15 mouse cellular contexts compared by ENCODE assay signal in the genomic region with DNA sequence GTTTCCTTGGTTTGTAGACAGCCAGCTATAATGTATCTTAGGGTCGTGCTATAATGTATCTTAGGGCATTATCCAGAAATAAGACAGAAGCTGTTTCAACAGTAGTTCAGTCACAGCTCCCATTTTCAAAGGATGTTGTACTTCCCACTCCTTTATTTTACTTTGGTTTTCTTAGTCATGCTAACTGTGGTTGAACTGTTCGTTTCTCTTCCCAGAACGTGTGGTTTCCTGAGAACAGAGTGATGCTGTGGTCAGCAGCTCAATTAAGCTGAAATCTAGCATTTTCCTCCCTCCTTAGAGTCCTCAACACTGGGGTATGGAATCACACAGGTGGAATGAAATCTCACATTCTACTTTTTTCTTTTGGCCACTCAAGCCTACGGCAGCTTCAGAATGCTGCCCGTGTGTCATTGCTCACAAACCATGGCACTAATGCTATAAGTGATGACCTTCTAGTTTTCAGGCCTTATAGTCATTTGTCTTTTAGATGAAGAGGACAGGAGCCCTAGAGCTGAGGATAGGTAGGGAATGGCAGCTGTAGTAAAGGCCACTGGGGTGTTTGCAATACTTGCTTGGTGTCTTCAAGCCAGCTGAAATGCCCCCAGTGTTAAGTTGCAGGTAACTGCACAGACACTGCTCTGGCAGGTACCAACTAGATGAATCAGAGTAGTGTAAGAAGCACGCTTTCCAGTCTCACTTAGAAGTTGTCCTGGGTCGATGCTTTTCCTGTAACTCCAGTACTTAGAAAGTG.
DNase-seq lines count a peak whose midpoint lies in the region; ATAC-seq and TF ChIP-seq lines count a peak whose summit lies in the region.
"Had no signal": no experiment of that assay in that cellular context is flagged by ENCODE, and none has a peak within 500 bp of the region (broad histone marks: within the 10 kb centered on the region; RNA-seq: fewer than 3 reads in every experiment).

No protein-coding gene starts in this region.

- no peak for DNase-seq in heart, postnatal 0 days (ENCODE audit: low spot score)
- no peak for DNase-seq in lung, postnatal 0 days (ENCODE audit: low spot score)
- no peak for DNase-seq in lung, adult 2 months
- DNase-seq in cerebellum, adult 11 months: no peak
- no peak for DNase-seq in layer of hippocampus, adult 18-20 months (ENCODE audit: low spot score in 2 of 2)
- DNase-seq: cerebellum, adult 2 months; liver, embryonic 13.5 days; lung, postnatal 14 days; right cerebral cortex, postnatal 14 days had no signal

- H3K4me1 ChIP-seq in heart, postnatal 0 days (ENCODE audit: control insufficient read depth, insufficient read depth): peaks cover 80% of the 10 kb centered on the region
- peaks cover 87% of the 10 kb centered on the region for H3K4me1 ChIP-seq in heart, embryonic 12.5 days (replicated peaks)
- peaks cover 45% of the 10 kb centered on the region for H3K4me1 ChIP-seq in lung, postnatal 0 days (ENCODE audit: insufficient read depth, low read depth, low read length)
- H3K4me1 ChIP-seq in lung, adult 2 months (ENCODE audit: control insufficient read depth, insufficient read depth, low read length): peaks cover 64% of the 10 kb centered on the region

- TF ChIP-seq EP300 in heart, postnatal 0 days (IDR thresholded peaks at IDR 0.05; ENCODE audit: low read depth): no peak
- TF ChIP-seq EP300 in lung, postnatal 0 days (IDR thresholded peaks at IDR 0.05): no peak

- H3K9ac ChIP-seq in heart, postnatal 0 days (replicated peaks; ENCODE audit: low read depth, low read length): no peak overlapping the region
- no peak overlapping the region; the same call in 1 of the 2 replicates for H3K9ac ChIP-seq in heart, embryonic 12.5 days
- no peak overlapping the region for H3K9ac ChIP-seq in lung, postnatal 0 days (replicated peaks; ENCODE audit: low read depth)
- H3K9ac ChIP-seq: forebrain, embryonic 15.5 days; hindbrain, embryonic 15.5 days; liver, embryonic 13.5 days; midbrain, embryonic 13.5 days had no signal

- TF ChIP-seq CTCF in heart, postnatal 0 days (IDR thresholded peaks at IDR 0.05; ENCODE audit: low read depth): no peak
- no peak for TF ChIP-seq CTCF in lung, postnatal 0 days (IDR thresholded peaks at IDR 0.05)
- no peak for TF ChIP-seq CTCF in lung, adult 2 months (IDR thresholded peaks at IDR 0.05; ENCODE audit: insufficient read depth, low read length)

- no peak for TF ChIP-seq POLR2A in lung, adult 2 months (IDR thresholded peaks at IDR 0.05; ENCODE audit: borderline replicate concordance, extremely low read depth, low read depth, low read length)
- TF ChIP-seq POLR2A in myocyte (IDR thresholded peaks at IDR 0.05; ENCODE audit: insufficient read length, low read depth): no peak

- H3K9me3 ChIP-seq in heart, postnatal 0 days (replicated peaks; ENCODE audit: control insufficient read depth, low read length): no peaks in the 10 kb centered on the region
- no peaks in the 10 kb centered on the region for H3K9me3 ChIP-seq in heart, embryonic 12.5 days (replicated peaks)
- H3K9me3 ChIP-seq in lung, postnatal 0 days (ENCODE audit: low read length): no peaks in the 10 kb centered on the region
- H3K9me3 ChIP-seq: forebrain, embryonic 15.5 days; hindbrain, embryonic 15.5 days; liver, embryonic 13.5 days; midbrain, embryonic 13.5 days had no signal

- no peak overlapping the region for H3ac ChIP-seq in myocyte (ENCODE audit: control insufficient read depth, insufficient read length)

- H3K4me2 ChIP-seq in heart, postnatal 0 days (ENCODE audit: low read depth, low read length): no peak overlapping the region
- H3K4me2 ChIP-seq in heart, embryonic 12.5 days: no peak overlapping the region
- no peak overlapping the region for H3K4me2 ChIP-seq in lung, postnatal 0 days (replicated peaks; ENCODE audit: low read depth, low read length)
- H3K4me2 ChIP-seq in myocyte (ENCODE audit: low read depth): peak overlapping the region; percentile 99
- H3K4me2 ChIP-seq: forebrain, embryonic 15.5 days; hindbrain, embryonic 15.5 days; liver, embryonic 13.5 days; midbrain, embryonic 13.5 days had no signal

- 75% methylated on average over 7 of the region's 7 CpGs for WGBS in heart, postnatal 0 days
- WGBS in heart, embryonic 12.5 days: 84% methylated on average over 7 of the region's 7 CpGs
- WGBS in lung, postnatal 0 days: 72% methylated on average over 7 of the region's 7 CpGs
- WGBS in lung, adult 2 months: 53% methylated on average over 7 of the region's 7 CpGs

- H3K36me3 ChIP-seq in heart, postnatal 0 days (replicated peaks; ENCODE audit: control insufficient read depth, insufficient read depth, low read length): peaks cover 17% of the 10 kb centered on the region
- peaks cover 17% of the 10 kb centered on the region for H3K36me3 ChIP-seq in heart, embryonic 12.5 days
- no peaks in the 10 kb centered on the region for H3K36me3 ChIP-seq in lung, postnatal 0 days (ENCODE audit: insufficient read depth, low read length)
- peaks cover 15% of the 10 kb centered on the region for H3K36me3 ChIP-seq in myocyte (ENCODE audit: control insufficient read depth, insufficient read depth)
- H3K36me3 ChIP-seq: forebrain, embryonic 15.5 days; hindbrain, embryonic 15.5 days had no signal

- peak overlapping the region; percentile 79 for H3K27ac ChIP-seq in heart, postnatal 0 days (ENCODE audit: low read depth)
- H3K27ac ChIP-seq in heart, embryonic 12.5 days (ENCODE audit: poor library complexity, severe bottlenecking): no peak overlapping the region
- peak overlapping the region; percentile 80 for H3K27ac ChIP-seq in lung, postnatal 0 days (ENCODE audit: low read length)
- H3K27ac ChIP-seq: forebrain, embryonic 15.5 days; hindbrain, embryonic 15.5 days; liver, embryonic 13.5 days; midbrain, embryonic 13.5 days had no signal

- peaks cover 100% of the 10 kb centered on the region for H3K79me2 ChIP-seq in myocyte (ENCODE audit: control insufficient read depth, insufficient read depth)

- ATAC-seq in heart, postnatal 0 days (ENCODE audit: insufficient read depth, low read depth): no peak
- ATAC-seq in heart, embryonic 12.5 days (ENCODE audit: insufficient number of reproducible peaks, low FRiP score): no peak
- no peak for ATAC-seq in lung, postnatal 0 days
- peak; percentile 4; the same call in 1 of the 2 replicates for ATAC-seq in common myeloid progenitor, adult 5-6 weeks (replicated peaks; ENCODE audit: low read depth, poor library complexity, severe bottlenecking)
- ATAC-seq: forebrain, embryonic 15.5 days; midbrain, embryonic 13.5 days had no signal

- no peak overlapping the region for H3K4me3 ChIP-seq in heart, postnatal 0 days (ENCODE audit: low read depth, low read length)
- H3K4me3 ChIP-seq in heart, embryonic 12.5 days: no peak overlapping the region
- no peak overlapping the region for H3K4me3 ChIP-seq in lung, postnatal 0 days (ENCODE audit: low read depth, low read length)
- no peak overlapping the region for H3K4me3 ChIP-seq in lung, adult 2 months (replicated peaks; ENCODE audit: extremely low read depth, low read depth, low read length)
- H3K4me3 ChIP-seq in myocyte: no peak overlapping the region
- H3K4me3 ChIP-seq: forebrain, embryonic 15.5 days; hindbrain, embryonic 15.5 days; liver, embryonic 13.5 days; midbrain, embryonic 13.5 days had no signal

- H3K27me3 ChIP-seq in heart, postnatal 0 days (ENCODE audit: control insufficient read depth, insufficient read depth, low read length): no peaks in the 10 kb centered on the region
- no peaks in the 10 kb centered on the region for H3K27me3 ChIP-seq in heart, embryonic 12.5 days (replicated peaks)
- no peaks in the 10 kb centered on the region for H3K27me3 ChIP-seq in lung, postnatal 0 days (replicated peaks; ENCODE audit: insufficient read depth, low read length)
- no peaks in the 10 kb centered on the region for H3K27me3 ChIP-seq in myocyte (ENCODE audit: control insufficient read depth, insufficient read depth, insufficient read length)
- H3K27me3 ChIP-seq: forebrain, embryonic 15.5 days; hindbrain, embryonic 15.5 days; liver, embryonic 13.5 days; midbrain, embryonic 13.5 days had no signal

TF ChIP-seq in myocyte, 11 proteins besides CTCF, POLR2A, EP300 and RAD21:
- TF ChIP-seq MAX (IDR thresholded peaks at IDR 0.05; ENCODE audit: low read depth): no peak
- TF ChIP-seq REST (IDR thresholded peaks at IDR 0.05; ENCODE audit: insufficient read depth, insufficient read length): no peak
- TF ChIP-seq TCF3 (IDR thresholded peaks at IDR 0.05; ENCODE audit: insufficient read length, low read depth): no peak
- TF ChIP-seq POLR2AphosphoS2 (IDR thresholded peaks at IDR 0.05; ENCODE audit: insufficient read length, low read depth): no peak
- no peak for TF ChIP-seq USF1 (IDR thresholded peaks at IDR 0.05; ENCODE audit: low read depth)
- TF ChIP-seq E2F4 (IDR thresholded peaks at IDR 0.05; ENCODE audit: insufficient read depth): no peak
- no peak for TF ChIP-seq MYOG (IDR thresholded peaks at IDR 0.05; ENCODE audit: control insufficient read depth in 1 of 3, insufficient read depth in 1 of 3, insufficient read length in 2 of 3, low read depth in 2 of 3)
- no peak for TF ChIP-seq CEBPB (IDR thresholded peaks at IDR 0.05; ENCODE audit: insufficient read depth, poor library complexity, severe bottlenecking)
- TF ChIP-seq MYOD1 (IDR thresholded peaks at IDR 0.05; ENCODE audit: control insufficient read depth in 1 of 3, insufficient read length in 2 of 3, low read depth in 2 of 3): no peak
- no peak for TF ChIP-seq TCF12 (IDR thresholded peaks at IDR 0.05; ENCODE audit: insufficient read depth, poor library complexity, severe bottlenecking)
- no peak for TF ChIP-seq SRF (IDR thresholded peaks at IDR 0.05; ENCODE audit: control insufficient read depth, insufficient read length, low read depth)
